Mouse (Mus musculus) thymus, postnatal 0 days (tissue): Measurements from ENCODE around the gene Bri3bp. TPM values are rescaled to one million over a fixed set of nuclear protein-coding genes. Genes with fewer than 3 reads are reported as not detected.
A peak's percentile ranks its signal among the peaks of the same experiment; 100 is the strongest.
"Not testable (repeated sequence)": the region's sequence is repeated elsewhere in the genome, so short reads cannot be mapped to it uniquely, and the experiment has no call there.

Source experiments
- DNase-seq: peaks from one replicate; pipeline ENCODE4 v3.0.0-alpha.2; 2015; ENCODE audit warnings: low spot score
- polyA plus RNA-seq: library from polyadenylated mRNA; unstranded; fragments of >200 nt; fragmentation: Nextera tagmentation; extraction: Ambion mirVana; gene quantifications from 2 replicates; pipeline ENCODE4 v1.2.1, GENCODE M21; 2015

Gene Bri3bp
- polyA plus RNA-seq, 1 experiment from 2014 or later, result 37.3 TPM

DNA sequence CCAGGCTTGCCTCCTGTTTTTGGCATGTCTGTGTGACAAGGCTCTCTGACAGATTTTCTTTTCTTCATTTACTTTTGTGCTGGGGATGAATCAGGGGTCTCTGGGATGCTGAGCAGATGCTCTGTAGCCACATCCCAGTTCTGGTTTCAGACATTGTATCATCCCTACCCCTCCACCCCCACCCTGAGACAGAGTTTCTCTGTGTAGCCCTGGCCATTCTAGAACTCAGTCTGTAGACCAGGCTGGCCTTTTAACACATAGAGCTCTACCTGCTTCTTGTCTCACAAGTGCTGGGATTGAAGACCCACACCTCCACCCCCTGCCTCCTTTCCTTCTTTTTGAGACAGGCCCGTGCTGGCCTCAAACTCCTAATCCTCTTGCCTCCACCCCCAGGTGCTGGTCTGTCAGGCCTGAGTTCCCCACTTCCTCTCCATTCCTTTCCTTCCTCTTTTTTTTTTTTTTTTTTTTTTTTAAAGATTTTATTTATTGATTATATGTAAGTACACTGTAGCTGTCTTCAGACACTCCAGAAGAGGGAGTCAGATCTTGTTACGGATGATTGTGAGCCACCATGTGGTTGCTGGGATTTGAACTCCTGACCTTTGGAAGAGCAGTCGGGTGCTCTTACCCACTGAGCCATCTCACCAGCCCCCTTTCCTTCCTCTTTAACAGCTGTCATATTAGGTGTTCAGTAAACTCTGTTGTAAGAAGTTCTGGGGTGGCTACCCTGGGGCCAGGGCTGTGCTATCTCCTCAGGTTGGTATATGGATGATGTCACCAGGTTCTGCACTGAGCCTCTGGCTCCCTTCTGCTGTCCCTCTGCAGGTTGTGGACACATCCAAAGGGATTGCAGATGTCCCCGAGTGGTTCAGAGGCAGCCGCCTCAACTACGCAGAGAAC is 42.6 kb downstream of the Bri3bp start:
- DNase-seq, result no peak

- no peak for DNase-seq
Observed at GRCm38 (mm10) chr5:125485031-125485778, 43.8 kb downstream of the Bri3bp start.

DNA sequence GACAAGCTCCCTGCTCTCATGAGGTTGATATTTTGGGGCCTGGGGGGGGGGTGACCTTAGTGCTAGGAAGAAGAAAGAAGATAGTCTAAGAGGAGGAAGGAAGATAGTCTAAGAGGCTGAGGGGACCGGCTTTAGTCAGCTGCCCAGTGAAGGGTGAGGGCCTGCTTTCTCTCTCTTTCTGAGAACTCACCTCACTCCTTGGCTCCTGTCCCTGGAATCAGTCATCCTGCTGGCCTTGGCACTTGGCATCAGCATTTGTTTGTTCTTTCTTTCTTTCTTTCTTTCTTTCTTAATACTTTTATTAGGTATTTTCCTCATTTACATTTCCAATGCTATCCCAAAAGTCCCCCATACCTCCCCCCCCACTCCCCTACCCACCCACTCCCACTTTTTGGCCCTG is 44.7 kb downstream of the Bri3bp start:
- no peak for DNase-seq

DNA sequence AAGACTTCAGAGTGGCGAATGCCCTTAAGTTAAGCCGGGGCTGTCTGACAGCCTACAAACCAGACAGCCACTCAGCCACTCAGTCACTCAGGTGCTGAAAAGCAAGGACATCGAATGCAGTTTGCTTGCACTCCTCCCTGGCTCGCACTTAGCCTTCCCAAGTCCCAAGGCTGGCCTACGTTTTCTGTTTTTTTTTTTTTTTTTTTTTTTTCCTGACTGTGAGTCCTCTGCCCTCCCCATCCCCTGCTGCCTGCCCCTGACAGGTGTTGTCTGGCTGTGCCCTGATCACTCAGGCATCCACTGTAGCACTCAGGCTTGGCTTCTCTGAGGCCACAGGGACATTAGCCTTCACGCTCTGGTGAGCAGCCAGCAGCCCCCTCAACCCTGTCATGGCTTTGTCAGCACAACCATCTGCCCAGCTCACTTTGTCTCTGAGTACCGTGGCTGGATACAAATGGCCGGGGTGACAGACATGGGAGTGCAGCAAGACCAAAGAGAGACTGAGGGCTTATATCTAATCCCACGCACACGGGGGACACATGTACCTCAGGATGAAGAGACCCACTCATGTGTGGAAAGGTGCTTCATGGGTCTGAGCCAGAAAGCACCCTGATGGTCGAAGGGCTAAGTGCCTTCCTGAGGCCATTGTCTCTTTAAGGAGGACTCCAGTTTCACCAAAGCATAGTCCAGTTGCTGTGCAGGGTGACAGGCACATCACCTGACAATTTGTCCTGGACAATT is 46.2 kb downstream of the Bri3bp start:
- DNase-seq, result no peak

DNA sequence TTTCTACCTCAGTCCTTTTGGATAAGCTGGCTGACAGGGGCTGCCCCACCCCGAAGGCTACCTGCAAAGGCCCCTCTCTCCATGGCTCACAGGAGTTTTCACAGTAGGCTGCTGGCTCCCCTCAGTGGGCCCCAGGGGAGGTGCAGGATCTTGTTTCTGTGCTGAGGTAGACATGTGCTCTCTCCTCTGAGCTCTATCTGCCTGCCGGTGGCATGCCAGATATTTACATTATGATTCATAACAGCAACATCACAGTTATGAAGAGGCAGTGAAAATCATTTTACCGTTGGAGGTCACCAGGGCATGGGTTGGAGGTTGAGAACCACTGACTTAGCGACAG is 46.7 kb downstream of the Bri3bp start:
- DNase-seq, result peak; percentile 21

- not testable (repeated sequence) for DNase-seq
Observed at GRCm38 (mm10) chr5:125488953-125489352, 47.6 kb downstream of the Bri3bp start.

DNA sequence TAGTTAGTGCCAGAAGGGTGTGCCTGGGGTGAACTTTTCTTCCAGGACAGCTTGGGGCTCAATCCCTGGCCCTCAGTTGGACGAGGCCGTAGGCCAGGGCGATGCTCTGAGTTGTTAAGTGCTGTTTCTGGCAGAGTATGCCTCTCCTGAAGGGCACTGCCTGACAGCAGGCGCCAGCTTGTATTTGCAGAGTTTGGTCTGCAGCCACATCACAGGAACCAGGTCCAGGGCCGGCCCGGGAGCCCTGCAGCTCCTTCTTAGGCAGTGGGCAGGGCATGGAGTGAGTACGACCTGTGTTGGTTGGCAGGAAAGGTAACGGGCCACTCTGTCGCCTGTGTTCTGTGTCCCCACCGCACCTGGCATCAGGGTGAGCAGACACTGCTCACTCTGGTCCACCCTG is 49.7 kb downstream of the Bri3bp start:
- no peak for DNase-seq

- no peak for DNase-seq
Observed at GRCm38 (mm10) chr5:125492379-125493092, 51.2 kb downstream of the Bri3bp start.

GRCm38 (mm10) chr5:125493093-125493423 is 51.7 kb downstream of the Bri3bp start:
- DNase-seq, result no peak

GRCm38 (mm10) chr5:125495655-125496054 is 54.3 kb downstream of the Bri3bp start:
- DNase-seq, result no peak

- DNase-seq, result peak; percentile 62
Observed at GRCm38 (mm10) chr5:125497821-125498600, 56.6 kb downstream of the Bri3bp start.

DNA sequence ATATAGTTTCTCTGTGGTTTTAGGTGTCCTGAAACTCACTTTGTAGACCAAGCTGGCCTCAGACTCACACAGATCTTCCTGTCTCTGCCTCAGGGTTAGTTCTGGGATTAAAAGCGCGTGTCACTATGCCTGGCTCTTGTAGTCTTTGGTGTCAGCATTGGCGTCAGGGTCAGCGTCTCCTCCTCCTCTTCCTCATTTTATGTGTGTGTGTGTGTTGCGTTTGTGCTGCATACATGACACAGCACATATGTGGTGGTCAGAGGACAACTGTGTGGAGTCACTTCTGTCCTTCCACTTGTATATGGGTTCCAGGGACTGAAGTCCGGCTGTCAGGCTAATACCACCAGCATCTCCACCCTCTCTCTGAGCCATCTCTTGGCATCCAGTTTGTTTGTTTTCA is 60.1 kb downstream of the Bri3bp start:
- DNase-seq, result no peak

GRCm38 (mm10) chr5:125502186-125502585 is 60.8 kb downstream of the Bri3bp start:
- DNase-seq, result no peak

- DNase-seq, result no peak
Observed at GRCm38 (mm10) chr5:125503628-125504027, 62.3 kb downstream of the Bri3bp start.

- no peak for DNase-seq
Observed at GRCm38 (mm10) chr5:125504692-125505091, 63.3 kb downstream of the Bri3bp start.

DNA sequence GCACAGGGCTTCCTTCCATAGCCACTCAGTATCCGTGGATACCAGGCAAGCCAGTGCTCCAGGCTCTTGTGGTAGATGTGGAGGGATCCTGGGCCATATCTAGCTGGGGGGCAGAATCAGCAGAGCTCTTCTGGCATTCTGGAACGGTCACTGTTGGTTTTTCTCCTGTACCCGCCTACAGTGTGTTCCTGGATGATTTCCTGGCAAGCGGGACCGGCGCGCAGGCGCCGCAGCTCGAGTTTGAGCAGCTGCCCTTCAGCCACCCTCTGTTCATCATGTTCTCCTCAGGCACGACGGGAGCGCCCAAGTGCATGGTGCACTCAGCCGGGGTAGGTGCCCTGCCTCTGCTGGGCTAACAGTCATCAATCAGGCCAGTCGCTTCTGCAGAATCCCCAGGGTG is 64.6 kb downstream of the Bri3bp start:
- DNase-seq, result no peak

GRCm38 (mm10) chr5:125507582-125507981 is 66.2 kb downstream of the Bri3bp start:
- no peak for DNase-seq

- no peak for DNase-seq
Observed at GRCm38 (mm10) chr5:125508006-125508405, 66.6 kb downstream of the Bri3bp start.

- DNase-seq, result peak; percentile 70
Observed at GRCm38 (mm10) chr5:125509541-125509940, 68.2 kb downstream of the Bri3bp start.
